Mouse (Mus musculus): ENCODE results near the gene B230118H07Rik.

DNA sequence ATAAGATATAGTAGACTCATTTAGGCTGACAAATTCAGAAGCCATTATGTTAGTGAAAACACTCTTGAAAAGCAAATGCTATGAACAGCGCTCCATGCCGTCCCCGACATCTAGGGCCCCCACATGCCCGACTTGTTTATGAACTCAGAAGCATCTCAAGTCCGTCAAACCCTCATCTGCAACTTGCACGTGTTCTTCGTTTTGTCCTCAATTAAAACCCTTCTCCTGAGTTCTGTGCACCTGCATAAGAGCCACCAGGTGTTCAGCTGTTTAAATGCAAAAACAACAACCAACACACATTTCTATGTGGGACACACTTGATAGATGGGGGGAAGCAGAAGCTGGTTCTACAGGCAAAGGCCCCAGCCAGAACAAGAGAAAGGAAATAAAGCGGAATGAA is 97.0 kb downstream of the B230118H07Rik start:
- TF ChIP-seq CTCF (IDR thresholded peaks at IDR 0.05; ENCODE audit: low read depth) = no peak
- no peak for TF ChIP-seq EP300 (IDR thresholded peaks at IDR 0.05; ENCODE audit: low read depth)
